Mouse (Mus musculus) lung, adult 2 months (tissue): ENCODE results near the gene Tgfbr3. TPM values are rescaled to one million over a fixed set of nuclear protein-coding genes. Genes with fewer than 3 reads are reported as not detected.
"Not testable (repeated sequence)": the region's sequence is repeated elsewhere in the genome, so short reads cannot be mapped to it uniquely, and the experiment has no call there.

ENCODE experiments used
- DNase-seq: peaks from one replicate; pipeline ENCODE4 v3.0.0; 2022
- H3K4me1 ChIP-seq: fragments of 200-500 bp; 2 replicates; pipeline ENCODE4 v1.6.1; 2011; ENCODE audit warnings: low read length; ENCODE audit not compliant: control insufficient read depth, insufficient read depth
- H3K4me3 ChIP-seq: fragments of 200-500 bp; replicated peaks from 2 replicates; pipeline ENCODE3; 2011; ENCODE audit warnings: low read depth, mild to moderate bottlenecking, control low read depth, low read length; ENCODE audit errors: extremely low read depth
- CTCF ChIP-seq: fragments of 200-500 bp; IDR thresholded peaks from 2 replicates; pipeline ENCODE4 v1.5.1; 2011; ENCODE audit warnings: mild to moderate bottlenecking, low read length, control low read depth; ENCODE audit not compliant: insufficient read depth
- POLR2A ChIP-seq: fragments of 200-500 bp; IDR thresholded peaks from 2 replicates; pipeline ENCODE4 v1.6.1; 2011; ENCODE audit warnings: low read depth, mild to moderate bottlenecking, control low read depth, low read length, borderline replicate concordance; ENCODE audit errors: extremely low read depth
- WGBS: fragments of 180-500 bp; shearing (Covaris S2); methylation state at CpG from one replicate; pipeline ENCODE4 v1.1.7; 2018; 5-methylcytosine and 5-hydroxymethylcytosine counted together
- polyA plus RNA-seq: library from polyadenylated mRNA; depleted of rRNA; stranded (reverse); fragments of >200 nt; gene quantifications from 2 replicates; pipeline ENCODE4 v1.2.3, GENCODE M21; 2012

Gene Tgfbr3
- polyA plus RNA-seq, 1 experiment: 47.3 TPM

- no peak for TF ChIP-seq CTCF
- no peak for DNase-seq
- Histone ChIP-seq H3K4me3 (no peak overlapping the region), H3K4me1 (peaks cover 8% of the 10 kb centered on the region)
- WGBS: 64% methylated on average over 19 of the region's 19 CpGs
Measured at GRCm38 (mm10) chr5:107250548-107251272, 38.7 kb downstream of the Tgfbr3 start.

GRCm38 (mm10) chr5:107248732-107249131, 40.7 kb downstream of the Tgfbr3 start:
- no peak for DNase-seq
- Histone ChIP-seq H3K4me1 (peaks cover 8% of the 10 kb centered on the region), H3K4me3 (no peak overlapping the region)
- no peak for TF ChIP-seq CTCF
- TF ChIP-seq POLR2A: no peak
- 94% methylated on average over 6 of the region's 6 CpGs for WGBS

- WGBS: 95% methylated on average over 11 of the region's 11 CpGs
- DNase-seq, H3K4me1 ChIP-seq, H3K4me3 ChIP-seq: not testable (repeated sequence)
Measured at GRCm38 (mm10) chr5:107248302-107248701, 41.1 kb downstream of the Tgfbr3 start.

GRCm38 (mm10) chr5:107247786-107248185, 41.6 kb downstream of the Tgfbr3 start:
- H3K4me1 ChIP-seq: peaks cover 8% of the 10 kb centered on the region
- 85% methylated on average over 3 of the region's 3 CpGs for WGBS
- TF ChIP-seq CTCF: no peak
- TF ChIP-seq POLR2A: no peak
- no peak for DNase-seq
- H3K4me3 ChIP-seq: no peak overlapping the region

- Histone ChIP-seq H3K4me1 (peaks cover 5% of the 10 kb centered on the region; the same call in 1 of the 2 replicates), H3K4me3 (no peak overlapping the region)
- DNase-seq: no peak
- TF ChIP-seq CTCF (no peak), POLR2A (no peak)
- WGBS: 98% methylated on average over 2 of the region's 2 CpGs
Measured at GRCm38 (mm10) chr5:107243445-107243844, 46.0 kb downstream of the Tgfbr3 start.

GRCm38 (mm10) chr5:107242993-107243392, 46.4 kb downstream of the Tgfbr3 start:
- H3K4me3 ChIP-seq: no peak overlapping the region
- WGBS: 81% methylated on average over 4 of the region's 4 CpGs
- TF ChIP-seq POLR2A: no peak
- peaks cover 8% of the 10 kb centered on the region; the same call in 1 of the 2 replicates for H3K4me1 ChIP-seq
- DNase-seq: no peak

GRCm38 (mm10) chr5:107240276-107240675, 49.2 kb downstream of the Tgfbr3 start:
- no peak for TF ChIP-seq CTCF
- TF ChIP-seq POLR2A: no peak
- no peak for DNase-seq
- Histone ChIP-seq H3K4me3 (no peak overlapping the region), H3K4me1 (peaks cover 10% of the 10 kb centered on the region; the same call in 1 of the 2 replicates)
- 42% methylated on average over 1 of the region's 1 CpGs for WGBS

GRCm38 (mm10) chr5:107237971-107238426, 51.4 kb downstream of the Tgfbr3 start:
- WGBS: 26% methylated on average over 7 of the region's 7 CpGs
- DNase-seq: peak; percentile 42
- Histone ChIP-seq H3K4me3 (no peak overlapping the region), H3K4me1 (peaks cover 29% of the 10 kb centered on the region)
- TF ChIP-seq CTCF: no peak
- no peak for TF ChIP-seq POLR2A

GRCm38 (mm10) chr5:107236975-107237374, 52.5 kb downstream of the Tgfbr3 start:
- DNase-seq: no peak
- TF ChIP-seq POLR2A (no peak), CTCF (no peak)
- WGBS: 49% methylated on average over 6 of the region's 6 CpGs
- no peak overlapping the region for H3K4me3 ChIP-seq
- H3K4me1 ChIP-seq: peaks cover 29% of the 10 kb centered on the region

GRCm38 (mm10) chr5:107236039-107236438, 53.4 kb downstream of the Tgfbr3 start:
- Histone ChIP-seq H3K4me1 (peaks cover 29% of the 10 kb centered on the region), H3K4me3 (no peak overlapping the region)
- 65% methylated on average over 5 of the region's 5 CpGs for WGBS
- TF ChIP-seq POLR2A: no peak
- no peak for TF ChIP-seq CTCF
- DNase-seq: no peak
